ENCODE assay signal across 10 mouse cellular contexts in genomic region chr2:74749337-74750121, GRCm38 (mm10). TPM values are rescaled to one million over a fixed set of nuclear protein-coding genes. Genes with fewer than 3 reads are reported as not detected.
DNase-seq lines count a peak whose midpoint lies in the region; ATAC-seq and TF ChIP-seq lines count a peak whose summit lies in the region.
"Had no signal": no experiment of that assay in that cellular context is flagged by ENCODE, and none has a peak within 500 bp of the region (broad histone marks: within the 10 kb centered on the region; RNA-seq: fewer than 3 reads in every experiment).

No protein-coding gene starts in this region.

- peak overlapping the region; percentile 85 for H3K9ac ChIP-seq in hindbrain, embryonic 11.5 days (ENCODE audit: low read depth, low read length)
- peak overlapping the region; percentile 48 for H3K9ac ChIP-seq in limb, embryonic 12.5 days (replicated peaks)
- H3K9ac ChIP-seq: liver, embryonic 14.5 days had no signal

- WGBS in heart, embryonic 10.5 days, result under 1% methylated on average over 47 of the region's 47 CpGs
- WGBS in hindbrain, embryonic 11.5 days, result under 1% methylated on average over 46 of the region's 47 CpGs
- WGBS in limb, embryonic 12.5 days, result under 1% methylated on average over 47 of the region's 47 CpGs
- WGBS in small intestine, adult 2 months, result 3% methylated on average over 47 of the region's 47 CpGs

- ATAC-seq in hindbrain, embryonic 11.5 days (ENCODE audit: low FRiP score), result peak; percentile 82
- peak; percentile 50; the same call in 1 of the 2 replicates for ATAC-seq in limb, embryonic 12.5 days (ENCODE audit: insufficient number of reproducible peaks, insufficient read depth, low FRiP score, low TSS enrichment, low read depth)
- no peak for ATAC-seq in frontal cortex, adult (ENCODE audit: low TSS enrichment)

- intact Hi-C loops in gastrocnemius, postnatal 36 days (cut with DNase I), result no loop called here

- H3K27ac ChIP-seq in heart, embryonic 10.5 days, result peak overlapping the region; percentile 64; the same call in 1 of the 2 replicates
- no peak overlapping the region for H3K27ac ChIP-seq in brown adipose tissue, adult 24 weeks (replicated peaks; ENCODE audit: low read depth, low read length)
- peak overlapping the region; percentile 93 for H3K27ac ChIP-seq in hindbrain, embryonic 11.5 days (ENCODE audit: low read depth, low read length)
- no peak overlapping the region for H3K27ac ChIP-seq in limb, embryonic 12.5 days
- no peak overlapping the region for H3K27ac ChIP-seq in small intestine, adult 2 months (ENCODE audit: insufficient read depth, low read depth, low read length)
- H3K27ac ChIP-seq: liver, embryonic 14.5 days had no signal

- TF ChIP-seq CTCF in small intestine, adult 2 months (IDR thresholded peaks at IDR 0.05; ENCODE audit: extremely low read depth, insufficient read length, insufficient replicate concordance, low read depth, low read length), result no peak

- no peak for TF ChIP-seq POLR2A in small intestine, adult 2 months (IDR thresholded peaks at IDR 0.05; ENCODE audit: low read depth, low read length)

- peak overlapping the region; percentile 64 for H3K4me2 ChIP-seq in hindbrain, embryonic 11.5 days (replicated peaks; ENCODE audit: low read depth, low read length)
- peak overlapping the region; percentile 76 for H3K4me2 ChIP-seq in limb, embryonic 12.5 days

- no peak for DNase-seq in heart, embryonic 10.5 days (ENCODE audit: low spot score)
- DNase-seq in heart, adult 9 months (ENCODE audit: low spot score in 2 of 2), result no peak
- peak; percentile 88 for DNase-seq in hindbrain, embryonic 11.5 days (ENCODE audit: low spot score)
- no peak for DNase-seq in gastrocnemius, postnatal 36 days

- peaks cover 100% of the 10 kb centered on the region for H3K27me3 ChIP-seq in heart, embryonic 10.5 days (ENCODE audit: insufficient read depth, poor library complexity, severe bottlenecking)
- H3K27me3 ChIP-seq in hindbrain, embryonic 11.5 days (ENCODE audit: control insufficient read depth, insufficient read depth, low read length), result peaks cover 69% of the 10 kb centered on the region
- peaks cover 98% of the 10 kb centered on the region for H3K27me3 ChIP-seq in limb, embryonic 12.5 days
- peaks cover 86% of the 10 kb centered on the region for H3K27me3 ChIP-seq in small intestine, adult 2 months (ENCODE audit: control insufficient read depth, insufficient read depth, low read length)

- H3K36me3 ChIP-seq in heart, embryonic 10.5 days, result no peaks in the 10 kb centered on the region
- no peaks in the 10 kb centered on the region for H3K36me3 ChIP-seq in hindbrain, embryonic 11.5 days (ENCODE audit: control insufficient read depth, insufficient read depth, low read length)
- H3K36me3 ChIP-seq in limb, embryonic 12.5 days, result no peaks in the 10 kb centered on the region
- H3K36me3 ChIP-seq in small intestine, adult 2 months (ENCODE audit: control insufficient read depth, insufficient read depth, low read length), result no peaks in the 10 kb centered on the region
- H3K36me3 ChIP-seq: G1E had no signal

- H3K4me3 ChIP-seq in heart, embryonic 10.5 days, result peak overlapping the region; percentile 47
- peak overlapping the region; percentile 34 for H3K4me3 ChIP-seq in brown adipose tissue, adult 24 weeks (ENCODE audit: insufficient read depth, low read depth, low read length)
- peak overlapping the region; percentile 55 for H3K4me3 ChIP-seq in hindbrain, embryonic 11.5 days (ENCODE audit: low read depth, low read length)
- H3K4me3 ChIP-seq in limb, embryonic 12.5 days (replicated peaks), result peak overlapping the region; percentile 40
- H3K4me3 ChIP-seq in small intestine, adult 2 months (ENCODE audit: low read depth, low read length), result peak overlapping the region; percentile 23

- no peaks in the 10 kb centered on the region for H3K9me3 ChIP-seq in heart, embryonic 10.5 days
- H3K9me3 ChIP-seq in hindbrain, embryonic 11.5 days (ENCODE audit: control insufficient read depth, low read length), result no peaks in the 10 kb centered on the region
- H3K9me3 ChIP-seq in limb, embryonic 12.5 days, result no peaks in the 10 kb centered on the region

- peaks cover 38% of the 10 kb centered on the region for H3K4me1 ChIP-seq in heart, embryonic 10.5 days
- H3K4me1 ChIP-seq in brown adipose tissue, adult 24 weeks (ENCODE audit: control insufficient read depth, insufficient read depth, insufficient read length, low read length), result peaks cover 4% of the 10 kb centered on the region
- peaks cover 7% of the 10 kb centered on the region for H3K4me1 ChIP-seq in hindbrain, embryonic 11.5 days (replicated peaks; ENCODE audit: control insufficient read depth, insufficient read depth, low read length)
- peaks cover 32% of the 10 kb centered on the region for H3K4me1 ChIP-seq in limb, embryonic 12.5 days (replicated peaks)
- peaks cover 3% of the 10 kb centered on the region; the same call in 1 of the 2 replicates for H3K4me1 ChIP-seq in small intestine, adult 2 months (ENCODE audit: control insufficient read depth, insufficient read depth, insufficient read length, low read length)

RNA-seq across cellular contexts. Expression of gene Hoxd1, which starts 13.3 kb away (rescaled TPM):
- 0.22 and 0.49 TPM in 2 replicates for polyA plus RNA-seq in heart, embryonic 10.5 days (2016; fragmentation: Nextera tagmentation; extraction: Ambion mirVana)
- polyA plus RNA-seq in brown adipose tissue, adult 24 weeks (2012; ENCODE audit: insufficient read depth, insufficient read length, missing spikeins), result not detected in 2 replicates
- 1.5 and 1.7 TPM in 2 replicates for polyA plus RNA-seq in hindbrain, embryonic 11.5 days (2014; fragmentation: Nextera tagmentation; extraction: Ambion mirVana)
- polyA plus RNA-seq in limb, embryonic 12.5 days (2016; fragmentation: Nextera tagmentation; extraction: Ambion mirVana), result 0.41 and 0.43 TPM in 2 replicates
- not detected in 2 replicates for polyA plus RNA-seq in small intestine, adult 2 months (2012; rRNA removed)
- total RNA-seq in gastrocnemius, postnatal 36 days (2021), result not detected
- polyA plus RNA-seq: G1E; liver, embryonic 14.5 days had no signal

RNA-seq across cellular contexts. Expression of gene Gm28230, which starts 23.0 kb away (rescaled TPM):
- 0.07 and 0.35 TPM in 2 replicates for polyA plus RNA-seq in heart, embryonic 10.5 days (2016; fragmentation: Nextera tagmentation; extraction: Ambion mirVana)
- not detected in 2 replicates for polyA plus RNA-seq in brown adipose tissue, adult 24 weeks (2012; ENCODE audit: insufficient read depth, insufficient read length, missing spikeins)
- 0.73 and 0.89 TPM in 2 replicates for polyA plus RNA-seq in hindbrain, embryonic 11.5 days (2014; fragmentation: Nextera tagmentation; extraction: Ambion mirVana)
- 0.38 and 0.51 TPM in 2 replicates for polyA plus RNA-seq in limb, embryonic 12.5 days (2016; fragmentation: Nextera tagmentation; extraction: Ambion mirVana)
- polyA plus RNA-seq in small intestine, adult 2 months (2012; rRNA removed), result 0.04 and 0.10 TPM in 2 replicates
- under 1 TPM in 1 of 2 experiments, not detected in 1; 0.12 TPM for total RNA-seq in gastrocnemius, postnatal 36 days (2021)
- polyA plus RNA-seq: liver, embryonic 14.5 days had no signal

RNA-seq across cellular contexts. Expression of gene Hoxd4, which starts 37.8 kb away (rescaled TPM):
- 0.29 TPM in 1 of 2 replicates, not detected in the other for polyA plus RNA-seq in heart, embryonic 10.5 days (2016; fragmentation: Nextera tagmentation; extraction: Ambion mirVana)
- polyA plus RNA-seq in brown adipose tissue, adult 24 weeks (2012; ENCODE audit: insufficient read depth, insufficient read length, missing spikeins), result 1.3 and 2.6 TPM in 2 replicates
- polyA plus RNA-seq in hindbrain, embryonic 11.5 days (2014; fragmentation: Nextera tagmentation; extraction: Ambion mirVana), result 3.3 and 3.7 TPM in 2 replicates
- polyA plus RNA-seq in limb, embryonic 12.5 days (2016; fragmentation: Nextera tagmentation; extraction: Ambion mirVana), result 0.55 and 0.78 TPM in 2 replicates
- polyA plus RNA-seq in small intestine, adult 2 months (2012; rRNA removed), result 1.2 and 2.9 TPM in 2 replicates
- 1 to 10 TPM; 1.1 to 1.5 TPM for total RNA-seq in gastrocnemius, postnatal 36 days (2021)

RNA-seq across cellular contexts. Expression of gene Hoxd3, which starts 37.8 kb away (rescaled TPM):
- polyA plus RNA-seq in heart, embryonic 10.5 days (2016; fragmentation: Nextera tagmentation; extraction: Ambion mirVana), result 0.73 and 2.9 TPM in 2 replicates
- polyA plus RNA-seq in brown adipose tissue, adult 24 weeks (2012; ENCODE audit: insufficient read depth, insufficient read length, missing spikeins), result not detected in 2 replicates
- polyA plus RNA-seq in hindbrain, embryonic 11.5 days (2014; fragmentation: Nextera tagmentation; extraction: Ambion mirVana), result 49.5 and 58.0 TPM in 2 replicates
- 1.4 and 1.5 TPM in 2 replicates for polyA plus RNA-seq in limb, embryonic 12.5 days (2016; fragmentation: Nextera tagmentation; extraction: Ambion mirVana)
- polyA plus RNA-seq in small intestine, adult 2 months (2012; rRNA removed), result 0.42 and 0.48 TPM in 2 replicates
- total RNA-seq in gastrocnemius, postnatal 36 days (2021), result under 1 TPM in 1 of 2 experiments, not detected in 1; 0.32 TPM

RNA-seq across cellular contexts. Expression of gene Hoxd8, which starts 45.1 kb away (rescaled TPM):
- 0.09 and 1.3 TPM in 2 replicates for polyA plus RNA-seq in heart, embryonic 10.5 days (2016; fragmentation: Nextera tagmentation; extraction: Ambion mirVana)
- polyA plus RNA-seq in brown adipose tissue, adult 24 weeks (2012; ENCODE audit: insufficient read depth, insufficient read length, missing spikeins), result 7.4 and 10.4 TPM in 2 replicates
- polyA plus RNA-seq in hindbrain, embryonic 11.5 days (2014; fragmentation: Nextera tagmentation; extraction: Ambion mirVana), result 0.19 and 0.50 TPM in 2 replicates
- 7.5 and 7.8 TPM in 2 replicates for polyA plus RNA-seq in limb, embryonic 12.5 days (2016; fragmentation: Nextera tagmentation; extraction: Ambion mirVana)
- polyA plus RNA-seq in small intestine, adult 2 months (2012; rRNA removed), result 0.60 and 3.1 TPM in 2 replicates
- total RNA-seq in gastrocnemius, postnatal 36 days (2021), result 10 to 100 TPM; 38.1 to 38.5 TPM
- total RNA-seq: G1E had no signal
- polyA plus RNA-seq: G1E had no signal

Comparison
In these comparisons a context has a peak if more than half of its experiments do, and no peak if none do; other contexts are left out.
1. H3K27ac ChIP-seq: peak in heart, embryonic 10.5 days (single experiment) and hindbrain, embryonic 11.5 days (single experiment); none in brown adipose tissue, adult 24 weeks (single experiment), limb, embryonic 12.5 days (single experiment) and small intestine, adult 2 months (single experiment).
2. Peak in every context shown above with its lines, with median percentiles within 50 percentile points of each other: H3K4me3 ChIP-seq.